Mouse (Mus musculus) spleen, adult 2 months (tissue): ENCODE results near the gene Olfr2. TPM values are rescaled to one million over a fixed set of nuclear protein-coding genes. Genes with fewer than 3 reads are reported as not detected.

Experiments
- DNase-seq, 2 experiments: peaks; one replicate each; pipeline versions ENCODE4 v3.0.0 to v3.0.0-alpha.2; 2012 to 2021; ENCODE audit warnings: low spot score in 2 of 2, low read depth in 1 of 2
- H3K27ac ChIP-seq: fragments of 200-500 bp; 2 replicates; pipeline ENCODE4 v1.5.1; 2012; ENCODE audit warnings: low read length, inconsistent platforms; ENCODE audit not compliant: insufficient read depth
- H3K27me3 ChIP-seq: fragments of 200-500 bp; 2 replicates; pipeline ENCODE4 v1.6.1; 2012; ENCODE audit warnings: mild to moderate bottlenecking, moderate library complexity, low read length, inconsistent platforms; ENCODE audit not compliant: control insufficient read depth, insufficient read depth
- H3K36me3 ChIP-seq: fragments of 200-500 bp; 2 replicates; pipeline ENCODE4 v1.6.1; 2012; ENCODE audit warnings: mild to moderate bottlenecking, low read length, inconsistent platforms; ENCODE audit not compliant: control insufficient read depth, insufficient read depth
- H3K4me1 ChIP-seq: fragments of 200-500 bp; 2 replicates; pipeline ENCODE4 v1.6.1; 2011; ENCODE audit warnings: inconsistent platforms; ENCODE audit not compliant: control insufficient read depth, insufficient read depth, insufficient read length
- H3K4me3 ChIP-seq: fragments of 200-500 bp; 2 replicates; pipeline ENCODE4 v1.5.1; 2011; ENCODE audit warnings: mild to moderate bottlenecking, inconsistent platforms; ENCODE audit not compliant: insufficient read depth, insufficient read length; ENCODE audit errors: extremely low read depth
- CTCF ChIP-seq: fragments of 200-500 bp; IDR thresholded peaks from 2 replicates; pipeline ENCODE4 v1.5.1; 2011; ENCODE audit warnings: mild to moderate bottlenecking, inconsistent platforms; ENCODE audit not compliant: insufficient read depth, insufficient read length, insufficient replicate concordance; ENCODE audit errors: extremely low read depth
- POLR2A ChIP-seq: fragments of 200-500 bp; IDR thresholded peaks from 2 replicates; pipeline ENCODE4 v1.6.1; 2011; ENCODE audit warnings: low read depth, low read length, inconsistent platforms
- whole genome bisulfite sequencing: fragments of 180-500 bp; shearing (Covaris S2); methylation state at CpG from one replicate; pipeline ENCODE4 v1.1.7; 2018; 5-methylcytosine and 5-hydroxymethylcytosine counted together
- polyA plus RNA-seq: library from polyadenylated mRNA; depleted of rRNA; stranded (reverse); fragments of >200 nt; gene quantifications from 2 replicates; pipeline ENCODE4 v1.2.3, GENCODE M21; 2012; rRNA removed

Gene Olfr2
- polyA plus RNA-seq: not detected in 2 replicates

- Histone ChIP-seq H3K27me3 (no peaks in the 10 kb centered on the region), H3K36me3 (no peaks in the 10 kb centered on the region), H3K27ac (no peak within 1 kb of the TSS), H3K4me3 (no peak within 1 kb of the TSS), H3K4me1 (no peaks in the 10 kb centered on the region)
- no peak for DNase-seq
- TF ChIP-seq CTCF (no peak), POLR2A (no peak)
- WGBS: 54% methylated on average over 1 of the region's 1 CpGs
These were observed at the start of gene Olfr2 for GRCm38 (mm10) chr7:107005972-107006371. Gene Olfr2, minus strand, starts transcription at chr7:107006072.

- TF ChIP-seq CTCF: no peak
- H3K36me3 ChIP-seq: no peaks in the 10 kb centered on the region
- H3K27ac ChIP-seq: no peak overlapping the region
- 38% methylated on average over 3 of the region's 3 CpGs for WGBS
- no peak for DNase-seq
- no peak overlapping the region for H3K4me3 ChIP-seq
- H3K27me3 ChIP-seq: no peaks in the 10 kb centered on the region
- H3K4me1 ChIP-seq: no peaks in the 10 kb centered on the region
These were observed 41.7 kb upstream of the Olfr2 start for GRCm38 (mm10) chr7:107047578-107047977.

- Histone ChIP-seq H3K27me3 (no peaks in the 10 kb centered on the region), H3K4me3 (no peak overlapping the region), H3K27ac (no peak overlapping the region), H3K36me3 (no peaks in the 10 kb centered on the region), H3K4me1 (no peaks in the 10 kb centered on the region)
- DNase-seq: peak in 1 of 2 experiments; percentile 21
- TF ChIP-seq CTCF (no peak), POLR2A (no peak)
- 2% methylated on average over 5 of the region's 5 CpGs for WGBS
These were observed 40.0 kb upstream of the Olfr2 start for GRCm38 (mm10) chr7:107045833-107046232.

- no peak for DNase-seq
These were observed 38.5 kb upstream of the Olfr2 start for GRCm38 (mm10) chr7:107044407-107044806.

GRCm38 (mm10) chr7:107043136-107043535 is 37.3 kb upstream of the Olfr2 start:
- Histone ChIP-seq H3K4me1 (no peaks in the 10 kb centered on the region), H3K27ac (no peak overlapping the region), H3K36me3 (no peaks in the 10 kb centered on the region), H3K27me3 (no peaks in the 10 kb centered on the region), H3K4me3 (no peak overlapping the region)
- DNase-seq: no peak
- TF ChIP-seq POLR2A: no peak
- TF ChIP-seq CTCF: no peak
- WGBS: 77% methylated on average over 3 of the region's 3 CpGs

More at GRCm38 (mm10) chr7:107044407-107044806, 38.5 kb upstream of the Olfr2 start:
- Histone ChIP-seq H3K27me3 (no peaks in the 10 kb centered on the region), H3K4me3 (no peak overlapping the region), H3K27ac (no peak overlapping the region), H3K36me3 (no peaks in the 10 kb centered on the region), H3K4me1 (no peaks in the 10 kb centered on the region)
- WGBS: 13% methylated on average over 1 of the region's 1 CpGs
- TF ChIP-seq POLR2A: no peak
- no peak for TF ChIP-seq CTCF

- TF ChIP-seq POLR2A: no peak
- no peak for TF ChIP-seq CTCF
- Histone ChIP-seq H3K4me3 (no peak overlapping the region), H3K4me1 (no peaks in the 10 kb centered on the region), H3K36me3 (no peaks in the 10 kb centered on the region), H3K27ac (no peak overlapping the region), H3K27me3 (no peaks in the 10 kb centered on the region)
- WGBS: 59% methylated on average over 2 of the region's 2 CpGs
- no peak for DNase-seq
These were observed 34.2 kb upstream of the Olfr2 start for GRCm38 (mm10) chr7:107039934-107040563.

- no peaks in the 10 kb centered on the region for H3K4me1 ChIP-seq
These were observed 25.0 kb upstream of the Olfr2 start, which contains the start of gene Olfr713 for GRCm38 (mm10) chr7:107030874-107031273. Gene Olfr713, plus strand, starts transcription at chr7:107031174.

More at GRCm38 (mm10) chr7:107030874-107031273, 25.0 kb upstream of the Olfr2 start, which contains the start of gene Olfr713:
- WGBS: 81% methylated on average over 1 of the region's 1 CpGs
- Histone ChIP-seq H3K4me3 (no peak within 1 kb of the TSS), H3K36me3 (no peaks in the 10 kb centered on the region), H3K27ac (no peak within 1 kb of the TSS), H3K27me3 (no peaks in the 10 kb centered on the region)
- no peak for DNase-seq
- TF ChIP-seq CTCF (no peak), POLR2A (no peak)
